Mouse (Mus musculus): ENCODE results near the gene Aoc1.

Aoc1 gene

DNA sequence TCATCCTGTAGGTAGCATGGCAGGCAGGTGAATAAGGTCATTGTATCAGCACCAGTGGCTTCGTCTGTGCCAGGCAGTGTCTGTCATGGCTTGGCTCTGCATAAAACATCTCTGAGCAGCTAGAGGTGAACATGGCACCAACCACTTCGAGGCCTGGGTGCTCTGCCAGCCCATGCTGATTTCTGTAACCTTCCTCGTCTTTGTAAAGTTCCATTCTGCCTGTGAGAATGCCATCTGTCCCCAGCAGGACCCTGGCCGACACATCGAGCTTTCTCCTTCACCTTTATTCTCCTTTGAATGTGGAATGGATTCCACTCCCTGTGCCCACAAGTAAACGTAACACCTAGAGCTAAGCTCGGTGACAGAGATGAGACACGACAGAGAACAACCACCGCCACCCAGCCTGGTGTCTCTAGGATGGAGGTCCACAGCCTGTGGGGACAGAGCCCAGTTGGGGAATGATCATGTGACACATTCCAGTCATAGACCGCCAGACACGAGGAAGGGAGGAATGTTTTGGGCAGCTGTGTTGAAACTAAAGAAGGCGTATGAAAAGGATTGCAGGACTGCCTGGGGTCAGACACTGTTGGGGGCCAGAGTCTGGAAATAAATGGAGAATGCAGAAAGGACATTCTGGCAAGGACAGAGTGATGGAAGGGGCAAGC is 10.9 kb upstream of the Aoc1 start:
- peak; percentile 48 for DNase-seq

- DNase-seq = no peak
Observed at GRCm38 (mm10) chr6:48862816-48863215, 9.9 kb upstream of the Aoc1 start.

GRCm38 (mm10) chr6:48863488-48863887 is 9.2 kb upstream of the Aoc1 start:
- peak; percentile 78 for DNase-seq

DNA sequence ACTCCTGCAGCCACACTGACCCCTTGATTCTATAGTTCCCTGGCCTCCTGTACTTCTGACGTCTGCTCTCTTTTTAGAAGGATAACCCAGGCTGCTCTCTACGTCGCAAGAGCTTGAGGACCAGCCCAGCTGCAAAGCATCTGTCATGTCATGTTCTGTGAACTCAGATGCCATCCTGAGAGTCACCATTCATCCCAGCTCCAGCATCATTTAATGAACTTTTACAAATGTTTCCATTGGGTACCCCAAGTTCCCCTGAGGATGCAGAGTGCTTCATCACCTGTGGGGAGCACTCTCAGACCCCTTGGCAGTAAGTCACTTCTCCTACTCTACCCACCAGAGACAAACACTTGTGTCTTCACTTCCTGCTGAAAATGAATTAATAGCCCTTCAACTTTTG is 8.5 kb upstream of the Aoc1 start:
- no peak for DNase-seq

GRCm38 (mm10) chr6:48864723-48865122 is 8.0 kb upstream of the Aoc1 start:
- peak; percentile 86 for DNase-seq

- peak; percentile 79 for DNase-seq
Observed at GRCm38 (mm10) chr6:48865152-48865745, 7.4 kb upstream of the Aoc1 start.

DNA sequence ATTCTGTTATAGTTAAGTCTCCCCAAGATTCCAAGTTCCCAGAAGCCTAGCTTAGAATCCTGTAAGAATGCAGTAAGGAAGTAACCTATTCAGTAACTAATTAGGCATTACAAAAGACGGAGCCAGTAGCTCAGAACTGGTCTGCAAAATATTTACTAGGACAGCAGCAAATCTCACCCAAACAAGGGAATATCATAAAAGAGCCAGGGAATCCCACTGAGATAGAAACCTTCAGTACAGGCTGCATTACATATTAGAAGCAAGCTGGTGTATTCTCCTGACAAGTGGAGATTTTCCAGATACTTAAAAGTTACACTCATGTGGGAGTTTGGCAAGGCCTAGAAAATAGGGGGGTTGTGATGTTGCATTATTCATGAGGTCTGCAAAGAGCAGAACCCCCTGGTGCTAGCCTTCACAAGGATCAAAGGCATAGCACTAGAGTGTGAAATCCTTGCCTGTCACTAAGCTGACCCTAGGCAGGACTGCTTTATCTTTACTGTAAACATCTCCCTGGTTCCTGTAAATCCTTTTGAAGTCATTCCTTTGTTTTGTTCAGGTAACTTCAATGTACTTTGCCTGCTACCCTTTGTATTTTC is 6.2 kb upstream of the Aoc1 start:
- peak; percentile 88 for DNase-seq

DNA sequence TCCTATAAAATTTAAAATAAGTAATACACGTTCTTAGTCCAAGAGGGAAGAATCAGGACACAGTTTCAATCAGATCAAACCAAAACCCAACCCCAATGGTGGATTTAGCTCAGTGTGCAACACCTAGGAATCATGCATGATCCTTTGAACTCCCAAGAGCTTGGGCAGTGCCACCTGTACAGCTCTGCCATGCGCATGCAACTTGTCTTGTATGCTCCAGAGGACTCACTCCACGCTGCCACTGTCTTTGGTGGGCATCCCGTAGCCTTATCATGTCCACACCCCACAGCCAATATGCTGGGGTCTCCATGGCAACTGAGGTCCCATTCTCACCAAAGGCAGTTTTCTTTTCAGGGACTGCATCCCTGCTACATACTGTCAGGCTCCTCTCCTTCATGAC is 5.5 kb upstream of the Aoc1 start:
- DNase-seq = no peak

- no peak for DNase-seq
Observed at GRCm38 (mm10) chr6:48869774-48870173, 2.9 kb upstream of the Aoc1 start.

- DNase-seq = peak; percentile 45
Observed at GRCm38 (mm10) chr6:48874576-48874975, 1.9 kb downstream of the Aoc1 start.

GRCm38 (mm10) chr6:48875515-48875914 is 2.8 kb downstream of the Aoc1 start:
- DNase-seq = peak; percentile 76

DNA sequence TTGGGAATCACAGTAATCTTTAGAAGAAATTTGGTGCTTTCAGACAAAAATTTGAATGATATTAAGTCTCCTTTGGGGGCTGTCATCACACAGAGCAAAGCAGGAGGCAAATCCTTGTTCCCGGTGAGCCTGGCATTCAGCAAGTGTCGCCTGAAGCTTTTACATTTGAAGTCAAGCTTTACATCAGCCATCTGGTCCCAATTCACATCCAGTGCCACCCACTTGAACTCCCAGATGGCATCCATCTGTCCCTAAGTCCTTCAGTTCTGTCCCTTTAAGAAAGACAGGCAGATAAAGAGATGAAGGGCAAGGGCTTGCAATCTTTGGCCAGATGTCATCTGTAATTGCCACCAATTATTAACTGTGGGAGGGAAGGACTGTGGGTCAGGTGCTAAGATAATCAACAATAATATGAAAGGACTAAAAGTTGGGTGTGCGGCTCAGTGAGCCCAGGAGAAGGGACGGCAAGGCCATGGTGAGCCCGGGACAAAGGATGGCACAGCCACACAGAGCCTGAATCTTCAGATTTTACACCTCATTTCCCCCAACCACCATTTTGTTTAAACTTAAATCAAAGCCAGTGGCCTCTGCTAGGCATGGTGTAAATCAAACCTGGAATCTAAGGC is 3.9 kb downstream of the Aoc1 start:
- peak; percentile 77 for DNase-seq

DNA sequence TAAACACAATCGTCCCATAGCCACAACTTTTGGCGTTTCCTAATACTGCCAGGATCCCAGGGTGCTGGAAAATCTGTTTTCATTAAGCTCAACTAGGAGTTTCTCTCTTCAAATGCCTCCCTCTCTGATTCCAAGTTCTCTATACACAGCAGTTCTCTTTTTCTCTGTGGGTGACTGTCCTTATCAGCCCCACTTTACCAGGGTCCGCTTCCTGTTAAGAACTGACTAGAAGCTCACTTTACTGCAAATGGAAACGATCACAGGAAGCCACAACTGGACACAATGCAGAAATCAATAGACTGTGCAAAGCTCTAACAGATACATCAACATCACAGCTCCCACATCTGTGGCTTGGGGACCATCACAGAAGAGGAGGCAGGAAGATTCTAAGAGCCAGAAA is 21.5 kb downstream of the Aoc1 start:
- no peak for DNase-seq

GRCm38 (mm10) chr6:48894938-48895818 is 22.5 kb downstream of the Aoc1 start:
- DNase-seq = no peak

GRCm38 (mm10) chr6:48895941-48896340 is 23.2 kb downstream of the Aoc1 start:
- DNase-seq = peak; percentile 86

- no peak for DNase-seq
Observed at GRCm38 (mm10) chr6:48896956-48897355, 24.3 kb downstream of the Aoc1 start.

DNA sequence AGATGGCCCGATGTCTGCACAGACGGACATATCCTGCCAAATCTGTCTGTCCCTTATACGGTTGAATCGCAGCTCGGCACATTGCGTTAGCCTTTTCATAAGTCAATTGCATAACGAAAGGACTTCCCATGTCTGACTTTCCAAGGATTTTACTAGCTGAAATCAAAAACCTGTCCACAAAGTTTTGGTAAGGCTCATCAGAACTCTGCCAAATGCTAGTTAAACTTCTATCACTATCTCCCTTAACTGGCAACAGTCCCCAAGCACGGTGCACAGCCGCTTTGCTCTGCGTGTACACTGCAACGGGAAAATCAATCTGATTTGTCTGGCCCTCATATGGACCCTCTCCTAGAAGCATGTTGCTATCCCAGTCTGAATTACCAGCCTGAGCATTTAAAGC is 28.6 kb downstream of the Aoc1 start:
- peak; percentile 71 for DNase-seq

GRCm38 (mm10) chr6:48902511-48903406 is 30.1 kb downstream of the Aoc1 start:
- peak; percentile 95 for DNase-seq

DNA sequence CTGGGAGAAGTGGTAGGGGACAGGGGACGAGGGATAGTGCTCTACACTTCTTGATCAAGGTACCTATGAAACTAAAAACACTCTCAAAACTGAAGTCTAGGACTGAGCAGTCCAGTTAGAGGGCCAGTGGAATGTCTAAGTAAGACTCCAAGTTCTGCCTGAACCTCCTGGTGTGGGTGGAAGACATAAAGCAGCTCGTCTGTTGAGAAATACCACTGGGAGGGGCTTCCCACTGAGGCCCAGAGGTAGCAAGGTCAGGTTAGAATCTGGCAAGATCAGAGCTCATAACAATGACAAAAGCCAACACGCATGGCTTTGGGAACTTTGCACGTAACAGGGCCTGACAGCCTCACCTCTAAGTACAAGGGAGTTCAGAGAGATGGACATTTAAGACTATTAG is 30.7 kb downstream of the Aoc1 start:
- DNase-seq = peak; percentile 42

DNA sequence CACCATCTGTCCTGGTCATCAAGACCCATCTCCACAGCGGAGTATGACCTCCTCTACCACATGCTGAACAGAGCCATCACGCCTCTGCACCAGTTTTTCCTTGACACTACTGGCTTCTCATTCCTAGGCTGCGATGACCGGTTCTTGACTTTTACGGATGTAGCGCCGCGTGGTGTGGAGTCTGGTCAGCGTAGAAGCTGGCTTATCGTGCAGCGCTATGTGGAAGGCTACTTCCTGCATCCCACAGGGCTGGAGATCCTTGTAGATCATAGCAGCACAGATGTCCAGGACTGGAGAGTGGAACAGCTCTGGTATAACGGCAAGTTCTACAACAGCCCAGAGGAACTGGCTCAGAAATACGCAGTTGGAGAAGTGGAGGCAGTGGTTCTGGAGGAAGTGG is 32.9 kb downstream of the Aoc1 start:
- no peak for DNase-seq

GRCm38 (mm10) chr6:48906371-48906770 is 33.7 kb downstream of the Aoc1 start:
- no peak for DNase-seq

DNA sequence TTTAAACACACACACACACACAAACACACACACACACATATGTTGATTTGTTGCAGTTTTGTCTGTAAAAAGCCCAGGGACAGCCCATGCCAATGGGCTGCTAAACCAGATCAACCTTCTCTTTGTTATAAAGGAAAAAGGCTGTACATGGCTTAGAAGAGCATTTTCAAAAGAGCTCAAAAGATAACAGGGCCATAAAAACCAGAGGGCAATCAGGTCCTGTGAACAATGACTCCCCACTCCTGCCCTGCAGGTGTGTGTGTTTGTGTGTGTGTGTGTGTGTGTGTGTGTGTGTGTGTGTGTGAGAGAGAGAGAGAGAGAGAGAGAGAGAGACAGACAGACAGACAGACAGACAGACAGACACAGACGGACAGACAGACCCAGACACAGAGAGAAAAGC is 36.5 kb downstream of the Aoc1 start:
- no peak for DNase-seq

Measured in kidney, adult 9 months (tissue).